Mouse (Mus musculus) spleen, postnatal 14 days (tissue): ENCODE measurements around the gene Pcgf1.

Source experiments
- DNase-seq, 2 experiments: peaks; one replicate each; pipeline ENCODE4 v3.0.0; 2021 to 2022; ENCODE audit warnings: low spot score in 2 of 2

The Pcgf1 gene

DNA sequence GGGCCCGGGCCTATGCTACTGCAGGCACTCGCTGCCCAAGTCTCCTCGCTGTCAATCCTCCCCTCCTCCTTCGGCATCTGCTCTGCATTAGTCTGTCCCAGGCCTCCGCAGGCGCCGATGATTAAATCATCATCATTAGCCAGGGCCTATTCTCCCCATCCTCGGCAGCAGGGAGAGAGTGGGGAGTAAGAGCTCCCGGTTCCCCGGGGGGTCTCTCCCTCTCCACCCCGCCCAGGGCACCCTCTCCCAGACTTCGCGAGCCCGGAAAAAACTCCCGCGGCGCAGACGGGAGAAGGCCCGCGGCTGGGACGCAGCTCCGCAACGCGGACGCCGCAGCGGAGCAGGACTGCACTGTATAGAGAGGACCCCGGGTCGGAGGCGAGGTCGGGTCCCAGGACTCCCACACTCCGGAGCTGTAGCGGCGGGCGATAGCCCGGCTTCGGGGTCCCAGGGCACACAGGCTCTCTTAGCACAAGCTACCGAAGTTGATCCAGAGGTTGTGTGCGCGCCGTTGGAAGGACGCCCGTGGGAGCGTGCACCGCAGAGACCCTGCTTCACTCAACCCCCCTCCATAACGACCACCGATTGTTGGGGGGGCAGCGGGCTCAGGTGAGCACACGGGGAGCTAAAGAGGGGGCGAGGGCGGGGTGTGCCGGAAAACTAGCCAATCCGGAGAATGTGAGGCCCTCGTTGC, at the start of gene Pcgf1:
Gene Pcgf1 (plus strand): TSS at position 240 of the 694 bp plus-strand sequence.
- DNase-seq: no peak

DNA sequence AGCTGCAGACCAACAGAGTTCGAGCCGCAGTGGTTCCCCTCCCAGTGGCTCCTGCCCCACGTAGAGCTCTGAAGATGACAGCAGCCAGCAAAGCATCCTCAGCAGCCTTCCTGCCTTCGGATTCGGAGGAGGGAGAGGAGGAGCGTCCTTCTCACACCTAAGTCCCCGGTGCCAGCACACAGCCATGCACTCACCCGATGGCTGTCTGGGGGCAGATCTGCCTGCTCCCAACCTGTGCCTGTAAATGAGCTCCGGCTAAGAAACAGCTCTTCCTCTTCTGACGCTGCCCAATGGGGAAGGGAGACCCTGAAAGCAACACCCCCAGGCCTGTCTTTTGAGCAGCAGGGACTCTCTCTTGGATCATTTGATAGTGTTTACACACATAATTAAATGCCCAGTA, 47.9 kb upstream of the Pcgf1 start:
- no peak for DNase-seq

DNA sequence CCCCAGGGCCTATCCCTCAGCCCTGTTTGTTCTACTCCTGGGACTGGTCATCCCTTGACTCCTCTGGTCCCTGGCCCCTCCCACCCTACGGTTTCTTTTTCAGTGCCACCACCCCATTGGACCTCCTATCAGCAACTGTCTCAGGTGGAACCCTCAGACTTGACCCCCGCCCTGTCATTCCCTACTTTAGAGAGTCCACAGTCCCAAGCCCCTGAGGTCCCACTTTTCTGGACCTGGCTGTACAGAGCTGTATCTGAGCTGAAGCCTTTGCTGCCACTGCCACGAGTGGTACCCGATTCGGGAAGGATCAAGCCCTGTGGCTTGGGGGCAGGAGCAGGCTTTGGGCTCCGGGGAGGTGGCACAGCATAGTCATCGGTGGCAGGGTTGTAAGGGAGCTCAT, 46.6 kb upstream of the Pcgf1 start:
- DNase-seq: no peak

DNA sequence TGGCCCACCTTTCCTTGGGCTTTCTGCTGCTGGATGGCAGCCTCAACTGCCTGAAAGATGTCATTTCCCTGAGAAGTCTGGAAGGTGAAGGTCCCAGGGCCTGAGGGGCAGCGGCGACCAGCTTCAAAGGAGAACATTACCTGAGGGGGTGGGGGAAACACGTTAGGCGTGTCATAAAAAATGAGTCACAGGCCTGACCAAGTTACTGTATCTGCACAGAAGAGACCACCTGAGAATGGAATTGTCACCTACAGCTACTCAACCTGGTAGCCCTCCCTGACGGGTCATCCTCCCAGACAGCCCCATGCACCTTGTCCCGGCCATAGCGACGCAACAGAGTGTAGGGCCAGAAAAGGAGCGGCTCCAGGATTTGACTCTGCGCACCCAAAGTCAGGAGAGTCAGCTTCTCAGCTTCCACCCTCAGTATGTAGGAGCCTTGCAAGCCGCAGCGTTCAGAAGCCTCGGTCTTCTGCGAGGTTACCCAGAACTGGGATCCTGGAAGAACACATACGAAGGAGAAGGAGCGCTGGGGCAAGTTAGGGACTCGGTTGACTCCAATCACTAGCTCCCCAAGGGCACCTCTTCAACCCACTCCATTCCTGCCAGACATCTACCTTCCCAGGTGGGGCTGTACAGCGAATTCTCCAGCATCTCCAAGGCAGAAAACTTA, 45.6 kb upstream of the Pcgf1 start:
- no peak for DNase-seq

DNA sequence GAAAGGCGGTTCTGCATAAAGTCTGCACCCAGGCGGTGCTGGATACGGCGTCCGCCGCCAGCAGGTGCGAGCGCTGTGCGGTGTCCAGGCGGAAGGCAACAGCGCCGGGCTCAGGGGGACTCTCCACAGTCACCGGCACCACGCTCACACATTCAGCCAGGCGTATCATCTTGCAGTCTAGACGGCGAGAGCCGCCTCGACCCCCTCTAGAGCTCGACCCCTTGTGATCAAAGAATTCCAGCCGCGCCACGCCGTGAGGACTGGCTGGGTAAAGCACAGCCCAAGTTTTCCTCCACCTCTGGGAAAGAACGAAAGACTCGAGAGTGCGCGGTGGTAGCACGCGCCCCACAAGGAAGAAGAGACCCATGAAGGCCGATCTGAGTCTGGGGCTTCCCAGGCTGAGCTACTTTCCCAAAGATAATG, 44.9 kb upstream of the Pcgf1 start:
- DNase-seq: peak; percentile 41 to 55

DNA sequence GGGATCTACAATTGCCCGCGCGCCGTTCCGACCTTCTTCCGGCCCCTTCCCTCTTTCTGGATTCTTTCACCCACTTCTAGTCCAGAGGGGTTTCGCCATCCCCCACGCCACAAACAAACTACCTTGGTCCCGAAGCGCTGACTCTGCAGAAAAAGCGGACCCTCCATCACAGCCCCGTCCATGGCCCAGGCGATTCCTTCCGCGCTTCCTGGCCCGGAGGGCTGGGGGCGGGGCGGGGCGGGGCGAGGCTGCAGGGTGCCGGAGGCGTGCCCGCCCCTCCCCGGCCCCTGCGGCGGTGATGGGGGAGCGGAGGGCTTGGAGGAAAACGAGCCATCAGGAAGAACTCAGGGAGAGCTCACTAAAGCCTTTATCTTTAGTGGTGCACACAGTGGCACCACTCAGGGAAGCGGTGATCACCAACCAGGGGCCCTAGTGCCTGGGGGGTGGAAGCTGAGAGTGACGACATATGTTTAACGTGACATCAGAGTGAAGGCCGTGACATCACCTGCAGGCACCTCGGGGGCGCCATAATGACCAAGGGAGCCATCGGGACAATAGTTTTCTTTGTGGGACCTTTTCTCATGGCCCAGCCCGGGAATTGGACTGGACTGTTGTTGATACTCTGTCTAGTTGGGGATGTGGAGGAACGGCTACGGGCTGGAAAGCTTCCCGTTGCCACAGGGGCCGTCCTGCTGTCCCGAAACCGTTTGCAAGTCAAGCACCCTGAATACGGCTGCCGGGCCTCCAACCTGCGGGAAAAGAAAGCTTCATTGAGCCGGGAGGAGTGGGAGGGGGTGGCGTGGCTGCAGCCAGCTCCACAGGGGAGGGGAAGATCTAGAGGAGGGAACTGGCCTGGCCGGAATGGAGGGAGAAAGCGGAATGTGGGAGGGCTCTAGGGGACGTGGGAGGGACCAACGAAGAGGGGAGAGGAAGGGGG, 44.2 kb upstream of the Pcgf1 start, which contains the start of the genes Dok1 and Loxl3:
Gene Dok1 (minus strand): TSS at position 223 of the 937 bp plus-strand sequence.
Gene Loxl3 (plus strand): TSS at position 925 of the 937 bp plus-strand sequence.
- DNase-seq: peak; percentile 57 to 64

DNA sequence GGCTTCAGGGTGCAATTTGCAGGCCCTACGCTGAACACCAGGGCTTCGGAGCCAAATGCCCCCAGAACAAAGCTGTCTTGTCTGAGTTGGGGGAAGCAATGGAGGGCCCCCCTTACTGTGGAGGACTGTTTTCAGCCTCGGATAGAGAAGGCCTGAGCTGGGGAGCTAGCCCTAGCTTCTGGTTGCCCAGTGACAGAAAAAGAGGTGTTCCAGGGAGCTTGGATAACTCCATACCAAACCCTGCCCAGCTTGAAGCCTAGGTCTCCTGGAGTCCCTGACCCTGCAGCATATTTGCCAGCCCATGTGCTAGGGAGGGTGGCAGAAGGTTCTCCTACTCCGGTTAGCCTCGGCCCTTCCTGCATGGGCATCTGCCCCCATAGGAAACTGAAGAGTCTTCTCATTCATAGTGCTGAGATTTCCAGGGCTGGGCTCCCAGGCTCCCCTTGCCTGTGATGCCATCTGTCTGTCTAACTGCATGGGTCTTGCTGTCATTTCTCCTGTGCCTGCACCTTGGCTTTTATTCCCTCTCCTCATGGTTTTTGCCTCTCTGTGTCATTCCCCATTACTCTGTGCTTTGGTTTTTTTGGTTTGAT, 43.1 kb upstream of the Pcgf1 start:
- DNase-seq: no peak

DNA sequence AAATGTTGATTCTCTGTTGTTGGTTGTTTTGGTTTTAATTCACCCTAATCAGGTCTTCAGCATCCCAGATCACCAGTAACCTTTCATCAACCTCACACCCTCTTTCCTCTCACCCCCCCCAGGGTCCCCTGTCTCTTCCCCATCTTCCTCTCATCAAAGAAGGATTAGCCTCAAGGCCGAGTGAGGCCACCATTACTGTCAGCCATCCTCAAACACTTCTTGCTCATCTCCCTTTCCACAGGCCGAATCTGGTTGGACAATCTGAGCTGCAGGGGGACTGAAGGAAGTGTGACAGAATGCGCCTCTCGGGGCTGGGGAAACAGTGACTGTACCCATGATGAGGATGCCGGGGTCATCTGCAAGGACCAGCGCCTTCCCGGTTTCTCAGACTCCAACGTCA, 40.5 kb upstream of the Pcgf1 start:
- DNase-seq: no peak

DNA sequence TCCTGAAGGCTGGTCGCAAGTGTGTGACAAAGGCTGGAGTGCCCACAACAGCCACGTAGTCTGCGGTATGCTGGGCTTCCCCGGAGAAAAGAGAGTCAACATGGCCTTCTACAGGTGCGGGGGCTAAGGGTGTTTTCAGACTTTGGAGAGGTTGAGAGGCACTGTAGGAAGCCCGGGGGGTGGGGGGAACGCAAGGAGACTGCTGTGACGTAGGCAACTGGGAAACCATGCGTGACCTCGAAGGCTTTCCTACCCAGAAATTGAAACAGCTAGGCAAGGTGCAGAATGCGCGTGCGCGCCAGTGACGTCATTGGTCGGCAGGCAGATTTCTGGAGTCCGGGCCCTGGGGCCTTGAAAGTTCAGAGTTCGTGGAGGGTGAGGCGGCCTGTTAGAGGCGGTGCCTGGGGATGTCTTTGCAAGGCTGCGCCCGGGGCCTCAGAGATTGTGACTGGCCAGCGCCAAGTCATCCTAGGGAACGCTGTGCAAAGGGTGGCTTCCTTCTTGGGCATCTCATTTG, 39.1 kb upstream of the Pcgf1 start:
- DNase-seq: peak; percentile 91 to 96

DNA sequence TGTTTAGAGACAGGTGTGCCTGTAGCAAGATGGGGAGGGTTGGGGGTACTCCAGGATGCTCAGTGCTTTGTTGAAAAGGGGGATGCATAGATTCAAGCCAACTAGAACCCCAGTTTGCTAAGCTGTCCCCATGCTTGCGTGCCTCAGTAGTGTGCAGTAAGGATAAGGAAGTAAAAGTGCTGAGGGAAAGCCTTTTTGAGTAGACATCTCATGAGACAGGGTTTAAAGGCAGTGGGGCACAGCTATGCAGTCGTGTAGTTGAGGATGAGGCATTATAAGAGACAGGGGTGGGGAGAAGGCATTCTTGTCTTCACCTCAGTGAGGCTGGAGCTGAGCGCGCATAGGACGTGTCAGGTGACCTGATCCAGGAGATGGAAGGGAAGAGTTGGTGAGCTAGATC, 37.1 kb upstream of the Pcgf1 start:
- DNase-seq: no peak

DNA sequence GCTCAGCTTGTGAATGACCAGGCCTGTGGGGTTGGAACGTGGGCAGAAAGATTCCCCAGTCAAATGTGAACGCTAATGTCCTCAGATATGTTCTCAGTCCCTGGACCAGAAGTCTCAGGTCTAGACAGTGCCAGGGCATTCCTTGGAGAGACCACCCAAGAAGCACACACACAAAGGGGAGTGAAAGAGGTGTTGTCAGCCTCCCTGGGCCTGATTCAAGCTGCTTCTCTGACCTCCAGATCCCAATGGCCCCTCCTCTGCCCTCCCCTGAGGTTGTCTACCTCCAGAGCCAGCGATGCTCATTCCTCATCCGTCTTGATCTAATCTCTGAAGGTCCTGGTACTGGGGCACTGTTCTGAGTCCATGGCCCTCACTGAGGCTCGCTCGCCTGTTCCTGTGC, 34.1 kb upstream of the Pcgf1 start:
- no peak for DNase-seq

DNA sequence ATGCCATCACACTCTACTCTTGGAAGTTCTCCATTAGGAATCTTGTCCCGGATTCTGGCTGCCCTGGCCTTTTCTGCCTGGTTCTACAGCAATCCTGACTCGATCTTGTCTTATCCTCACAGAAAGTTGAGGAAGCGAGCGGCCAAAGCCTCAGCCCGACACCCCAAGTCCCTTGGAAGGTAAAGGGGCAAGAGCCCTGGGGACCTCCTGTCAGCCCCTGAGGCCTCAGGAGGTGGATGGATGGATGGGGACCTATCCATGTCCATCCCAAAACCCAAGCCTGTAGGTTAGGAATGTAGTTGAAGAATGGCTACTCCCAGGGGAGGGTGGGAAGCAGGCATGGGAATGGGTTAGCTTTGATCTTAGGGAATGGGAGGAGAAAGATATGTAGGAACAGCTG, 33.7 kb upstream of the Pcgf1 start:
- no peak for DNase-seq

DNA sequence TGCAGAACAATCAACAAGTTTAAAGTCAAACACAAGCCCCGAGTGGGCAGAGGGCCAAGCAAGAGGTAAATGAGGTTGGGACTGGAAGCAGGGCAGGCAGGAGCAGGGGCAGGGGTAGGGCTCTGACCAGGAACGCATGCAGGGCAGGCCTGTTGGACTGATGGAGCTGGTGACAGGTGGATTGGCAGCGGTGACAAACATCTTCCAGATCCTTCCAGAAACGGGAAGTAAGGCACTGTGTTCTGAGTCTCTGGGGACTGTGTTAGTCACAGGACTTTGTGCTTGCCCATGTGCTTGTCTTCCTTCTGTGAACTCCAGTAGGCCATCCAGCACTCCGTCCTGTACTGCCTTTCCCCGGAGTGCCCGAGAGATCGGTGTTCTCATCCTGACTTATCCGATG, 32.9 kb upstream of the Pcgf1 start:
- no peak for DNase-seq

DNA sequence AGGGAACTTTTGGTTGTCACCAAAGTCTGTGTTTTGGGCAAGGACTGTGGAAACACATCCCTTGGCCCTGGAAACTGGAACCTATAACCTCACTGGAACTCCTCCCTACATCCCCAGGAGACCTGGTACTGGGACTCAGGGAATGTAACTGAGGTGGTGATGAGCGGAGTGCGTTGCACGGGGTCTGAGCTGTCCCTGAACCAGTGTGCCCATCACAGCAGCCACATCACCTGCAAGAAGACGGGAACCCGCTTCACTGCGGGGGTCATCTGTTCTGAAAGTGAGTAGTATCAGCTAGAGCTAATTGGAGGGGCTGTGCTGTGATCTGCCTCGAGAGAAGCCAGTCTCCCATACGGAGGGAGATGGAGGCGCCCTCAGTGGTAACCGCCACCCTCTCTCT, 28.3 kb upstream of the Pcgf1 start:
- DNase-seq: no peak

DNA sequence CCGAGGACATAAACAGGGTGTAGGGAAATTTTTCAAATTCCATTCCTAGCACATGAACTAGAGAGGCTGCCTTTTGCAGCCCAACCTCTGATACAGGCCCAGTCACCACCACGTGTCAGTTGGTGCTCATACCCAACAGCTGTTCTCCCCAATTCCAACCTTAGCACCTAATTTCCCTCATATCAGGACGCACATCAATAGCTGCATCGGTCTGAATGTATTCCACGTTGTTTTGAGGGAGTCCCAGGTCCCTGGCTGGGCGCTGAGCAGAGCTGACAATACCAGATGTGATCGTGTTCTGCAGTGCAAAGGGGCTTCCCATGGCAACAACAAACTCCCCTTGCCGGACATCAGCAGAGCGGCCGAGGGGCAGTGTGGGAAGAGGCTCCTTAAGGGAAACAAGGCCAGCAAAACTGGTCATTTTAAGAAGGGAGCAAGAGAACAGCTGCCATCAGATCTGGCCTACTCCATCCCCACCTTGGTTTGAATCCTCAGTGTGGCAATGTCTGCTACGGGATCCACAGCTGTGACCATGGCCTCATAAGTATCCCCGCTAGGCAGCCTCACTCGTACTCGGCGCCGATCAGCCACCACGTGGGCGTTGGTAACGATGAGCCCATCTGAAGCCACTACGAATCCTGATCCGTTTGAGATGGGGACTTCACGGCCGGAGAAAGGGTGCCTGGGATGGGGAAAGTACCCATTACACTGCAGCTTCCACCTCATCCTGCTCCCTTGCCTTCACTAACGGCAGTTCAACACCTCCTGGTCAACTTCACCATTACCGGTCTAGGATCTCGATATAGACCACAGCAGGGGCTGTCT, 24.3 kb upstream of the Pcgf1 start:
- peak; percentile 24 to 40 for DNase-seq

DNA sequence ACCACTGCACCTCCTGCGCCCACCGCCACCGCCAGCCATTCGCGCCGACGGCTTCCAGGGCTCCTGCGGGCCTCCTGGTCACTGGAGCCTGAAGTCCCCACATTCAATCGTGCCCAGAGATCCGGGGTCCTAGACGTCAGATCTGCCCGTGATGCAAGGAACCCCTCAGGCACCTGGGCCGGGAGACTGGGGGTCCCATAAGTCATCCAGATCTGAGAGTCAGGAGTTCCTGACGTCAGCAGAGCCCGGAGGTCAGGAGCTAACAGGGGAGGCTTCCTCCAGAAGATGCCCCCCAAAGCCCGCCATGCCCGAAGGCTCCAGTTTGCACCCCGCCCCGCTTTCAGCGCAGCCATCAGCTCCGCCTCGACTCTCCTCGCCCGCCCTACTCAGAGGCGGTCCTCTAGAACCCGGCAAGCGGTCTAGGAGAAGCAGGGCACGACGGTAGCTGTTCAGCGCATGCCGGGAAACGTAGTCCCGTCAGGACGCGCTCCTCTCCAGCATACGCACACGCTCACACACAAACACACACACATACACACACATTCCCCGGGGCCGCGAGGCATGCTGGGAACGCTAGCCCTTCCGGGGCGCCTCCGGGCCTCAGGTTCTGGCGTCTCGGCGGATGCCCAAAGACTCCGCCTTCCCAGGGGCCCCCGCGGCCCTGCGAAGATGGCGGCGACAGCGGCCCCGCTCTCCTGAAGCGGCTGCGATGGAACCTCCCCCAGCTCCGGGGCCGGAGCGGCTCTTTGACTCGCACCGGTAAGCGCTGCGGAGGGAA, 23.4 kb upstream of the Pcgf1 start, which contains the start of gene Aup1:
Gene Aup1 (plus strand): TSS at position 448 of the 778 bp plus-strand sequence.
- DNase-seq: peak; percentile 92 to 95

DNA sequence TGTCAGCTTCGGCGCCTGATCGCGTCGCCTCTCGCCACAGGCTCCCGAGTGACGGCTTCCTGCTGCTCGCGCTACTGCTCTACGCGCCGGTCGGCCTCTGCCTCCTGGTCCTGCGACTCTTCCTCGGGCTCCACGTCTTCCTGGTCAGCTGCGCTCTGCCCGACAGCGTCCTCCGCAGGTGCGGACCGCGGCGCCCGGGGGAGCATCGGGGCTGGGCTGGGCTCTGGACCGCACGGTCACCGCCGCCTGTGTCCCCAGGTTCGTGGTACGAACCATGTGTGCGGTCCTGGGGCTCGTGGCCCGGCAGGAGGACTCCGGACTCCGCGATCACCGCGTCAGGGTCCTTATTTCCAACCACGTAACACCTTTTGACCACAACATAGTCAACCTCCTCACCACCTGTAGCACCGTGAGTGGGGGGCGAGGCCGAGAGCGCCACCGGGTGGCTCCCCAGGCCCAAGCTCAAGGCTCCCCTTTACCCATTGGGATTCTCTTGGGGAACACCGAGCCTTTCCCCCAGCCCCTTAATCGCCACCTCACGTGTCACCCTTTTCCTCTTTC, 22.7 kb upstream of the Pcgf1 start, which contains the start of gene Htra2:
Gene Htra2 (minus strand): TSS at position 403 of the 561 bp plus-strand sequence.
- DNase-seq: peak; percentile 41

DNA sequence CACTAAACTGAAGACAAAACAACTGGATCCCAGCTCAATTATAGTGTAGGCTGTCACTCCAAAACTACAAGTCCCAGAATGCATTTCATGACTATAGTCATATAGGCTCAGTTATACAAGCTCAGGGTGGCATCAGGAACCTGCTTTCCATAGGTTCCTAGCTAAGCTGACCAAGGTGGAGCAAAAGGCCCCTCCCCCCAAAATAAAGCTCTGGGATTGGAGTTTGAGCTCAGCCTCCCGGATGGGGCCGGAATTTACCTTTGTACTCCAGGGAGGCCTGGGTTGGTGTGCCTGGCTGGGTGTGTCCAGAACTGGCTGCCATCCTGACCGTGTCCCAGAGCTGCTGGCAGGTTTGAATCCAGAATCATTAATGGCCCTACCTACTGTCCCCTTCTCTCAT, 19.9 kb upstream of the Pcgf1 start, which contains the start of gene Dqx1:
Gene Dqx1 (plus strand): TSS at position 55 of the 400 bp plus-strand sequence.
- no peak for DNase-seq

DNA sequence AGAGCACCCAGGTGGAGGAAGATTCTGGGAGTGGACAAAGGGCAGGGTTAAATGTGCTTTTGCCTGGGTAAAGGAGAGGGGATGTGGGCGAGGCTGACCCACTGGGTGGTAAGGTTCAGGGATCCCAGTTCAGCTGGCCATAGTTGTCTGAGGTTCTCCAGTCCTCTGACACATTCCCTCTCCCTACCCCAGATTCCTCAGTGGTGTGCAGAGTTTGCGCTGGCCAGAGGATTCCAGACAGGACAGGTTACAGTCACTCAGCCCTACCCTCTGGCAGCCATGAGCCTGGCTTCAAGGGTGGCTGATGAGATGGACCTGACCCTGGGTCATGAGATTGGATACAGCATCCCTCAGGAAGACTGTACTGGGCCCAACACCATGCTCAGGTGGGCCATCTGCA, 18.9 kb upstream of the Pcgf1 start:
- no peak for DNase-seq
